Mouse (Mus musculus): Measurements from ENCODE around the gene Sall2. TPM values are rescaled to one million over a fixed set of nuclear protein-coding genes. Genes with fewer than 3 reads are reported as not detected.

The Sall2 gene
- total RNA-seq, 2 experiments from 2014 or later: 0.61 to 0.78 TPM

- no peak for TF ChIP-seq CTCF (IDR thresholded peaks at IDR 0.05)
- Histone ChIP-seq H3K27ac (peak overlapping the region; percentile 96), H3K4me3 (peak overlapping the region; percentile 97)
- intact Hi-C loops (cut with DNase I): loop anchor here (1.0 to 2.0 kb wide), 2 partner anchors 23 to 395 kb away; partner anchors contain the start of genes Chd8 and Mettl17
- peak; percentile 43 for DNase-seq
Measured at GRCm38 (mm10) chr14:52279747-52280120, 48.8 kb downstream of the Sall2 start.

- DNase-seq: peak; percentile 98
- H3K4me3 ChIP-seq: peak within 1 kb of the TSS; percentile 97
- TF ChIP-seq CTCF (IDR thresholded peaks at IDR 0.05): no peak; the same call in none of the 2 replicates
- intact Hi-C loops (cut with DNase I): loop anchor here (1.0 to 2.0 kb wide), 2 partner anchors 22 to 395 kb away; partner anchors contain the start of genes Chd8 and Mettl17
- H3K27ac ChIP-seq: peak within 1 kb of the TSS; percentile 96
Measured at GRCm38 (mm10) chr14:52278932-52279746, 49.4 kb downstream of the Sall2 start, which contains the start of the genes Tox4 and Rab2b. Gene Tox4 (plus strand): TSS chr14:52279146. Gene Rab2b (minus strand): TSS chr14:52279545.

- Histone ChIP-seq H3K4me3 (no peak overlapping the region), H3K27ac (no peak overlapping the region)
- DNase-seq: no peak
- intact Hi-C loops (cut with DNase I): no loop called here
- TF ChIP-seq CTCF (IDR thresholded peaks at IDR 0.05): no peak
Measured at GRCm38 (mm10) chr14:52277210-52277609, 51.4 kb downstream of the Sall2 start.

- no peak for TF ChIP-seq CTCF (IDR thresholded peaks at IDR 0.05)
- no peak overlapping the region for H3K27ac ChIP-seq
- intact Hi-C loops (cut with DNase I): no loop called here
- no peak overlapping the region for H3K4me3 ChIP-seq
- no peak for DNase-seq
Measured at GRCm38 (mm10) chr14:52272781-52273180, 55.8 kb downstream of the Sall2 start.

Other genes with a start within 250 kb of the Sall2 start
- gene Hnrnpc, start 224.7 kb downstream of the Sall2 start, total RNA-seq (2021): 100 to 1,000 TPM in 1 of 2 experiments, 10 to 100 TPM in 1; 81.7 to 100 TPM
- not detected for gene Rpgrip1, start 218.1 kb downstream of the Sall2 start, total RNA-seq (2021)
- gene Supt16, start 131.3 kb downstream of the Sall2 start, total RNA-seq (2021): 10 to 100 TPM; 12.3 to 15.5 TPM
- 10 to 100 TPM; 33.4 to 34.9 TPM for gene Chd8, start 71.0 kb downstream of the Sall2 start, total RNA-seq (2021)
- gene Tox4, start 49.6 kb downstream of the Sall2 start, total RNA-seq (2021): 10 to 100 TPM; 48.0 to 56.2 TPM
- 1 to 10 TPM; 1.9 to 3.5 TPM for gene Rab2b, start 49.2 kb downstream of the Sall2 start, total RNA-seq (2021)
- 10 to 100 TPM; 17.2 to 19.5 TPM for gene Mettl3, start 23.6 kb downstream of the Sall2 start, total RNA-seq (2021)
- not detected for gene Olfr1513, start 27.6 kb upstream of the Sall2 start, total RNA-seq (2021)
- gene Olfr1512, start 50.4 kb upstream of the Sall2 start, total RNA-seq (2021): not detected
- gene Olfr1511, start 68.6 kb upstream of the Sall2 start, total RNA-seq (2021): not detected
- gene Olfr1510, start 85.6 kb upstream of the Sall2 start, total RNA-seq (2021): not detected
- gene Olfr1509, start 114.2 kb upstream of the Sall2 start, total RNA-seq (2021): not detected
- gene Olfr1508, start 138.7 kb upstream of the Sall2 start, total RNA-seq (2021): not detected
- not detected for gene Olfr1507, start 167.0 kb upstream of the Sall2 start, total RNA-seq (2021)

Data from gastrocnemius, adult 2 months (tissue).